Mouse (Mus musculus): ENCODE measurements around the gene BC034090. TPM values are rescaled to one million over a fixed set of nuclear protein-coding genes. Genes with fewer than 3 reads are reported as not detected.
"Not testable (repeated sequence)": the region's sequence is repeated elsewhere in the genome, so short reads cannot be mapped to it uniquely, and the experiment has no call there.

The BC034090 gene
- polyA plus RNA-seq, 1 experiment: 22.8 TPM

DNA sequence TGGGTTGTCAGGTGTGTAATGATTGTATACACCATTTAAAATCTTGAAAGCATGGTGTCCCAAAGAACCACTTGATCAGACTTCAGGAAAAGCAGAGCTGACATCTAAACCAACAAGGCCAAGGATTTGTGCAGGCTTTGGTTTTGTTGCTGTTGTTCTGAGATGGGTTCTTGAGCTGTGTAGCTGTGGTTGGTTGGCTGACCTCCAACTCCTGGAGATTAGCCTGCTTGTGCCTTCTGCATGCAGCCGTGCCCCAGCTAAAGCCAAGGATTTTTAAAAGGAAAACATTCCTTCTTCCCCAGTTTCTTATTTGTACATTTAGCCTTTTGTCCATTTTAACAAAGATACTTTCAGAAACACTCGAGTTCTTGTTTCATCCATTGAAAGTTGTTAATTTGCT, 52.6 kb downstream of the BC034090 start:
- DNase-seq (ENCODE audit: low read depth): no peak

DNA sequence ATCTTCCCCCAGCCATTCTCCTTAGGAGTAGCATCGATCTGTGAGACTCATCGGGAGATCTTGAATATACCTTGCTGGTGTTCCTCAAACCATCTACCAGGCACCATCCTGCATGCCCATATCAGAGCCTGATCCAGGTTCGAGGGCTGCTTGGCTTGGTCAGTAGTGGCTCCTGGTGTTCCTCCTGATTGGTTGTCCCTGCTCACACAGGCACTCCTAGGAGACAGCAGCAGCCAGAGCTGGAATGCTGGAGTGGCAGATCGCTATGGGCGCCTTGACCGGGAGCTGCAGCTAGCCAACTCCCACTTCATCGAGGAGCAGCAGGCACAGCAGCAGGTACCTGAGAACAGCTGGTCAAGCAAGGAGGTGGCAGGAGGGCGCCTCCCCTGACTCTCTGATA, 53.0 kb downstream of the BC034090 start:
- no peak for DNase-seq (ENCODE audit: low read depth)

- DNase-seq (ENCODE audit: low read depth): no peak
Observed at GRCm38 (mm10) chr1:155188656-155189055, 55.6 kb downstream of the BC034090 start.

- no peak for DNase-seq (ENCODE audit: low read depth)
Observed at GRCm38 (mm10) chr1:155184191-155184590, 60.1 kb downstream of the BC034090 start.

GRCm38 (mm10) chr1:155178192-155178924, 65.9 kb downstream of the BC034090 start:
- no peak for DNase-seq (ENCODE audit: low read depth)

DNA sequence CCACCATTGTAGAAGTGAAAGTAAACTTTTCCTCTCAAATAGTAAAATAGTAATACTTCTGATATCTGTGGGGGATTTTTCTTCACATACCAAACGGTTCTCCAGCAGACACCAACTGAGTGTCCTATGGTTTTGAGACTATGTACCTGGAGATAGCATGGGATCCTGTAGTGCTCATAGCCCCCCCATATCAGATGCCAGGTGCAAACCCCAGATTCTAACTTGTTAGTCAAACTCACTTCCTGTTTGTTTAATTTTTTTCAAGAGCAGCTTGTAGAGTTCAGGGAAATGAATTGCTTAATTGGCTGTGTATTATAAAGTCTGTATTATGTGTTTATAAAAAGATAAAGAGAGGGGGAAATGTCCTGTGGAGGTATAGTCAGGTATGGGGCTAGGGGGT, 69.8 kb downstream of the BC034090 start:
- no peak for DNase-seq (ENCODE audit: low read depth)

- not testable (repeated sequence) for DNase-seq (ENCODE audit: low read depth)
Observed at GRCm38 (mm10) chr1:155173644-155174016, 70.6 kb downstream of the BC034090 start.

GRCm38 (mm10) chr1:155172895-155173643, 71.2 kb downstream of the BC034090 start:
- no peak for DNase-seq (ENCODE audit: low read depth)

- DNase-seq (ENCODE audit: low read depth): no peak
Observed at GRCm38 (mm10) chr1:155169935-155170334, 74.3 kb downstream of the BC034090 start.

DNA sequence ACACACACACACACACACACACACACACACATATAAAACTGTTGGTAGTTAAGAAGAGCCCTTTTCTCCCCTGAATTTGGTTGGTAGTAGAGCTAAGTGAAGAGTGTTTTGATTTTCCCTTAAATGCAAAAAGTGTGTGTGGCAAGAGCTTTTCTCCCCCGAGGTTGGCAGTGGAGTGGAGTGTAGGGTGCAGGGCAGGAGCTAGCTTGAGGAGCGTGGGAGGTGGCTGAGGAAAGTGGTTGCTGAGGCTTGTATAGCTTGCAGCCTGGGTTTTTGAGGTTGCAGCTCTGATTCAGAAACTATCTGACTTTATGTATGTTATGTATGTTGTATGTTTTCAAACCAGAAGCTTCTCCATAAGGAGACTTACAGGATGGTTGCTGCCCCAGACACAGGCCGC, 76.8 kb downstream of the BC034090 start:
- DNase-seq (ENCODE audit: low read depth): no peak

Other genes with a start within 250 kb of the BC034090 start
- 8.9 and 10.0 TPM in 2 replicates for gene Ier5, start 144.8 kb downstream of the BC034090 start, polyA plus RNA-seq (2012; rRNA removed)
- 11.6 and 14.1 TPM in 2 replicates for gene Mr1, start 97.6 kb downstream of the BC034090 start, polyA plus RNA-seq (2012; rRNA removed)
- 48.6 and 58.8 TPM in 2 replicates for gene Stx6, start 85.7 kb downstream of the BC034090 start, polyA plus RNA-seq (2012; rRNA removed)
- gene Xpr1, start 173.0 kb upstream of the BC034090 start, polyA plus RNA-seq (2012; rRNA removed): 7.8 and 12.8 TPM in 2 replicates